Mouse (Mus musculus) left cerebral cortex, postnatal 4 days (tissue): Measurements from ENCODE around the gene Plrg1. TPM values are rescaled to one million over a fixed set of nuclear protein-coding genes. Genes with fewer than 3 reads are reported as not detected.

Source experiments
- total RNA-seq, 2 experiments: library from RNA; stranded (reverse); gene quantifications; 2 replicates each; pipeline ENCODE4 v1.2.3; 2021

Gene Plrg1
- total RNA-seq, 2 experiments from 2014 or later, result 58.6 to 60.0 TPM

Other genes starting within 250 kb of the Plrg1 start
- 1 to 10 TPM; 1.3 to 1.6 TPM for gene Rbm46, start 179.0 kb upstream of the Plrg1 start, total RNA-seq
- gene Lrat, start 151.5 kb upstream of the Plrg1 start, total RNA-seq, result under 1 TPM; 0.16 to 0.32 TPM
- not detected for gene Fgg, start 47.8 kb upstream of the Plrg1 start, total RNA-seq
- gene Fga, start 29.4 kb upstream of the Plrg1 start, total RNA-seq, result not detected
- not detected for gene Fgb, start 5.7 kb upstream of the Plrg1 start, total RNA-seq
- 1 to 10 TPM; 5.3 to 7.7 TPM for gene Dchs2, start 72.4 kb downstream of the Plrg1 start, total RNA-seq